Mouse (Mus musculus) large intestine, adult 2 months (tissue): ENCODE measurements around the gene Ank2. TPM values are rescaled to one million over a fixed set of nuclear protein-coding genes. Genes with fewer than 3 reads are reported as not detected.

Experiments used
- DNase-seq: peaks from one replicate; pipeline ENCODE4 v3.0.0-alpha.2; 2012; ENCODE audit warnings: low read depth, low spot score
- WGBS: fragments of 180-500 bp; shearing (Covaris S2); methylation state at CpG from one replicate; pipeline ENCODE4 v1.1.7; 2018; 5-methylcytosine and 5-hydroxymethylcytosine counted together
- polyA plus RNA-seq: library from polyadenylated mRNA; depleted of rRNA; stranded (reverse); fragments of >200 nt; gene quantifications from 2 replicates; pipeline ENCODE4 v1.2.3, GENCODE M21; 2012

Ank2 gene
- polyA plus RNA-seq, 1 experiment, result 2.9 TPM

DNA sequence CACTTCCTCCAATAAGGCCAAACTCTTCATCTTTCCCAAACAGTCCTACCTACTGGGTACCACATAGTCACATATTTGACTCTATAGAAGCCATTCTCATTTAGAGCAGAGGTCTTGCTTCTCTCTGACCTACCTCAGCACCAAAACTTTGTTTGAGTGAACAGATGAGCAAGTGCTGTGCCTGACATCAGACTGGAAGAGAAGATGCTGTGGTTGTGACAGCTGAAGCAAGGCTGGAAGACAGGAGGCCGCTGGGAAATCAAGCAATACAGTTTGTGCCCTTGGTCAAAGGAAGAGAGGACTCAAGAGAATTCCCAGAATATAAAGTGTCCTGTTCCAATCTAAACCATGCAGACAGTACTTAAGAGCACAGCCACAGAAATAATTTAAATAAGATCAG, 402.0 kb downstream of the Ank2 start:
- DNase-seq, result no peak
- 76% methylated on average over 1 of the region's 1 CpGs for WGBS

GRCm38 (mm10) chr3:127093631-127094030, 405.5 kb downstream of the Ank2 start:
- WGBS, result 89% methylated on average over 4 of the region's 4 CpGs
- no peak for DNase-seq

GRCm38 (mm10) chr3:127087574-127087973, 411.6 kb downstream of the Ank2 start:
- no peak for DNase-seq

GRCm38 (mm10) chr3:127086834-127087506, 412.2 kb downstream of the Ank2 start:
- no peak for DNase-seq
- WGBS, result 41% methylated on average over 3 of the region's 3 CpGs

More at GRCm38 (mm10) chr3:127087574-127087973, 411.6 kb downstream of the Ank2 start:
- WGBS, result 84% methylated on average over 1 of the region's 1 CpGs

- 87% methylated on average over 5 of the region's 5 CpGs for WGBS
- no peak for DNase-seq
Observed at GRCm38 (mm10) chr3:127077369-127077768, 421.8 kb downstream of the Ank2 start.

DNA sequence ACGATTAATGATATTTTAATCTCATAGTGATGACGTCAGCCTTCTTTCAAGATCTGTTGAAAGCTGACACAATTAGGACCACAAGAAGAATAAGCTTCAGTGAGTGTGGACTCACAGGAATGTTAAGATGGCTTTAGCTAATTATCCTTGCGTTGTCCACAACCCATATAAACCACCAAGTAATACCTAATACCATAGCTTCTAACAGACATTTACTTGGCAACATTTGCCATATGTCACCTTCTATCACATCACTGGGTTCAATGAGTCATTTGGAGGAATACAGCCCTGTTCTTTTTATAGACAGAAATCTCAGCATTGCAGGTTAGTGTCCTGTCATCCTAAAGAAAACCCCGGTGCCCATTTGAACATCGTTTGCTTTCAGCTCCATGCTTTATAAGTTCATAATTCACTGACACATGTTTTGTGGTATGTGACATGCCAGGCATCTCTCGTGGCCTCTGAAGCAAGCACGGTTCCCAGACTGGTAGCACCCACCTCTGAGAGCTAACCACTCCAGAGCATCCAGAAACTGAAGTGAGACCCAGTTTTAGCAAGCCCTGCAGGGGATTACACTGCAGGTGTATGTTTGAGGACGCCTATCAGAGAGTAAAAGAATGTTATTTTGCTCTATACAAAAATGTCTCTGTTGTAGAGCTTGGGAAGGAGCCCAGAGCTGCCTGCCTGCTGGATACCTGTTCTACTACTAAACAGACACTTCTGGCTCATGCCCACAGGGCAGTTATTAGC, 423.4 kb downstream of the Ank2 start:
- no peak for DNase-seq
- WGBS, result 72% methylated on average over 8 of the region's 8 CpGs

DNA sequence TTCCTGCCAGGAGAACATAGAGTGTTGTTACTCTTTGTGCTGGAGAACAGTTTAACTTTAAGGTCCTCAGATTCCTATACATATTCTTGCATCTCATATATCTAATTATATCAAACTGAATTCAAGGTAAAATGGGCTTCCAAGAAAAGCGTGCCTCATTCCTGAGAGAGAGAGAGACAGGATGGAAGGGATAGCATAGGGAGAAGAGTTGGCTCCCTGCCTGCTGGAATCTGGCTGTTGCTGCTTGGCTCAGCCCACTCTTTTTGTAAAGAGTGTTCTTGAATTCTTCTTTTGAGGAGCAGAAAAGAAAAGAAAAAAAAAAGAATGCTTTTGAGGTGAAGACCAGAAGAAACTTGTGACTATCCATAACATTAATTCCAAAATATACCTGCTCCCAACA, 427.7 kb downstream of the Ank2 start:
- 68% methylated on average over 1 of the region's 1 CpGs for WGBS
- no peak for DNase-seq

DNA sequence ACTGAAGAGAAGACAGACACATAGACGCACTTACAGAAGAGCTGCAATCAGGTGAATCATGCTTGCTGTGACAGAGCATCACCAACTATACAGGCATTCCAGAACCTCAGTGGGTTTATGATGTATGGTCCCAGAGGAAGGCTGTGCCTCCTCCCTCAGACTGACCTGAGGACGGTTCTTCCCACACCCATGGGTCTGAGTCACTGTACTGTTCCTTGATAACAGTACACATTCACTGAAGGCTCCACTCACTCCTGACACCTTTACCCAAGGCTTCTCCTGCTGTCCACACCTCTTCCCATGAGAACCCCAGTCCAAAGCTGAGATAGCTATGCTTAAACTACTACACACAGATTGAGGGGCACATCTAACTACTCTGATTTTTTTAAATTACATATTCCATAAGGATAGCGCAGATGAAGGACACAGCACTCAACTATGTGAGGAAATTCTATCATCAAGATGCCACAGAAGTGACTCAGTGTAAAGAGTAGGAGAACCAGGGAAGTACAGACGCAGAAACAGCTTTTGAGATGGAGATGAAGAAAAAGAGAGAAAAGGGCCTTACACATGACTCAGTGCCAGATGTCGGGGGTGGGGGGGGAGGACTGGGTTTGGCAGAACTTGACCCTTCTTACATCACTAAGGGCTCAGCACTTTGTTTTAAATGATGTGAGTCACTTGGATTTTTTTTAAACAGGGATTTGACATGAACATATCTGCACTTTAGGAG, 435.3 kb downstream of the Ank2 start:
- no peak for DNase-seq
- WGBS, result 71% methylated on average over 5 of the region's 5 CpGs

DNA sequence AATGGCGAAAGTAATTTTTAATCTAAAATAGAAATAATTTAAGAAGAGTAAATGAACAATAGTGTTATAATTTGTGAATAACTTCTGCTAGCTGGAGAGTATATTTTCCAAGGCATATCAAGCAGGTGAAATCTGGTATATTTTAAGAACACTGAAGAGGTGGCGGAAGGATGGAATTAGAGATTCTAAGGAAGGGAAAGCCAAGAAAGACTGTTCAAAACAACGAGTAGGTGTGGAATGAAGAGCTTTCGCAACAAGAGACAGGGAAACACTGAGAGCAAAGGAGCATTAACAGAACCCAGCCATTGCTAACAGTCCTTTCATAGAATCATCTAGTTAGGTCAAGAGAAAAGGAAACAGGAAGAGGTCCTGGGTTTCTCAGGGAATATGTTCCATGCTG, 439.5 kb downstream of the Ank2 start:
- DNase-seq, result no peak
- 84% methylated on average over 4 of the region's 4 CpGs for WGBS

DNA sequence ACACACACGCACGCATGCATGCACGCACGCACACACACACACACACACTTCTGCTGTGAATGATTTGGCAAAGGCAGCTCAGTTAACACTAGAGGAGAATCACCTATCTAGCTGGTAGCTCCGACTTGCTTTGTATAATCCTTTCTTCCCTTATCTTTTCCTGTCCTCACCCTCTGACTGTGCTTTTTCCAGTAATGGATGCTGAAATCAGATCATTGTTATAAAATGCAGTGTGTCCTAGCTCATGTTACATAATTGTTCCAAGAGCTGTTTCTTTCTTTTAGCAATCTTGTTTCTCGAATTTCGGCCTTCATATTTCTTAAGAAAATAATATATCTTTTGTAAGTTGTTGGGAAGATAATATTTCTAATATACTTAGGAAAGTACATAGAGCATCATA, 457.9 kb downstream of the Ank2 start:
- 78% methylated on average over 7 of the region's 7 CpGs for WGBS
- no peak for DNase-seq

- WGBS, result 81% methylated on average over 7 of the region's 7 CpGs
- DNase-seq, result no peak
Observed at GRCm38 (mm10) chr3:127038570-127038969, 460.6 kb downstream of the Ank2 start.

- WGBS, result 69% methylated on average over 5 of the region's 5 CpGs
- DNase-seq, result no peak
Observed at GRCm38 (mm10) chr3:127036118-127036517, 463.0 kb downstream of the Ank2 start.

DNA sequence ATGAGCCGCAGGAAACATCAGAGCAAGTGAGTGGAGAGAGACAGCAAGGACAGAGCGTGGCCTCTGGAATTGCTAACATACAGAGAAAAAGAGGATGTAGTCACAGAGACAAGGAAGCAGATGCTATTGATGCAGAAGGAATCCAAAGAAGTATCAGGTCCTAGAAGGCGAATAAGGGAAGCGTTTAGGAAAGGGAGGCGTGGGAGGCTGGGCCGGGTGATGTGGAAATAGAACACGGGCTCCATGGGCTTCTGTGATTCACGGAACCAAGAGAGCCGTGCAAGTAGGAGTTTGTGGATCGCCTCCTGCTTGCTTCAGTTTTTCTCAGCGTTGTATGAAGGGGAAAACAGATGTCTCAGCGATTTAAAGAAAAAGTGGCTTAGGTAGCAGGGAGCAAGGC, 463.6 kb downstream of the Ank2 start:
- no peak for DNase-seq
- 88% methylated on average over 12 of the region's 12 CpGs for WGBS

- 82% methylated on average over 3 of the region's 3 CpGs for WGBS
- no peak for DNase-seq
Observed at GRCm38 (mm10) chr3:127034983-127035382, 464.2 kb downstream of the Ank2 start.

DNA sequence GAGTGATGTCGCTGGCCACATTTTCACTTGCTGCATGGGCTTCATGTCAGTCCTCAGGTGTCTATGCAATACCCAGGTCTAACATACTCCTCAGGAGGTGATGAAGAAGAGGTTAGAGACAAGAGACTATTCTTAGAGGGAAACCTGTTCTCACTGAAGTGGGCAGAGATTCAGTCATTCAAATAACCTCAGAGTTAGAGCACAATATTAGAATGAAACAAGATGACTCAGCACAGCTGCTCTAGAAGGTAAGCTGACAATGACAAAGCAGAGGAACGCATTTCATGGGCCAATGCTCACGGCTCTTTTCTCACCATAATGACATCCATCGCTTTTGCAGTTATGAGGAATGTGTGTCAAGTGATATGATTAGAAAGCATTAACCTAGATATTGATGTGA, 475.2 kb downstream of the Ank2 start:
- DNase-seq, result no peak
- WGBS, result 93% methylated on average over 4 of the region's 4 CpGs

DNA sequence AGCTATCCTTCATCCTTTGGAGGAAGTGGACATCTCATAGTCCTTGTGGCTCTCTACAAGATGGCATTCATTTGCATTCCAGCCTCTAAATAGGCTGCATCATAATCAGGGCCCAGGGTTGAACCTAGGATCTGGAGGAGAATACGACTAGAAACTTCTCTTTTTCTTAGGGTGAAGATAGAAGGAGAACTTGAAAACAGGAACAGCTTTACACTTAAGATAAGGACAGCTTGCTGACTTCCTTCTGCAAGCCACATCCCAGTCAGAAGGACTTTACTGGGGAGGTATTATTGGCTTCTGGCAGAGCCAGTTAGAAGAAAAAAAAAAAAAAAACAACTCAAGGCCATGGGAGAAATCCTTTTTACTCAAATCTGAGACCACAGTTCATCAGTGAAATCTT, 479.0 kb downstream of the Ank2 start:
- 48% methylated on average over 1 of the region's 1 CpGs for WGBS
- no peak for DNase-seq

DNA sequence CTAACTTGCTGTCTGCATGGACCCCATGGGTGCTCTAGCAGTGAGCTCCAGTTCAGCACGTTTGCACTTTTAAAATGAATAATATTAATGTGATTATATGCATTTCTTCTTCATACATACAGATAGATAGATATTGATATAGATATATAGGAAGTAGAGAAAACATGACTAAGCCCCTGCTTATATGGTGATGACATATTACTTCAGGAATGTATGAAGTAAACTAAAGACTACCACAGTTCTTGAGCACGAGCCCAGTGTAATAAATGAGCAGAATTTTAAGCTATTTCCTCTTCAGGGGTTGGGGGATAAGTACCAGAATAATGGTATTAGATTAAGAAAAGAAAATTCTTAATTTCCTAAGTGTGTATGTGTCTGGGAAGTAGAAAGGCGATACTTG, 479.4 kb downstream of the Ank2 start:
- WGBS, result 51% methylated on average over 3 of the region's 3 CpGs
- no peak for DNase-seq

DNA sequence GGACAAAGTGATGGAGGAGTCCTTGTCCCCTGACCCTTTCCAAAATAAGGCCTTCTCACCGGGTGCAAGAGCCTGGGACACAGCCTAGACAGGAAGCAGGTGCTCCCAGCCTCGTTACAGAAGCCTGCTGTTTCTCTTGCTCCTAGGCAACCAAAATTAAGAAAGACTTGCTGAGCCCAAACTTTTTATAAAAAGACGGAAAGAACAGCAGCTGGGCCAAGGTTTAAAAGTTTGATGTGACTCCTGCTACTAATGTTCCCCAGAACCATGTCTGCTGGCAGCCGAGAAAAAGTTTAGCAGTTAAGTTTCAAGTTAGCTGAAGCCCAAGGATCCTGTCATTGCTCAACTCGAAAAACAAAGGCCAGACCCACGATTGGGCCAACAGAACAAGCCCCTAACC, 480.0 kb downstream of the Ank2 start:
- no peak for DNase-seq
- WGBS, result 35% methylated on average over 6 of the region's 6 CpGs

DNA sequence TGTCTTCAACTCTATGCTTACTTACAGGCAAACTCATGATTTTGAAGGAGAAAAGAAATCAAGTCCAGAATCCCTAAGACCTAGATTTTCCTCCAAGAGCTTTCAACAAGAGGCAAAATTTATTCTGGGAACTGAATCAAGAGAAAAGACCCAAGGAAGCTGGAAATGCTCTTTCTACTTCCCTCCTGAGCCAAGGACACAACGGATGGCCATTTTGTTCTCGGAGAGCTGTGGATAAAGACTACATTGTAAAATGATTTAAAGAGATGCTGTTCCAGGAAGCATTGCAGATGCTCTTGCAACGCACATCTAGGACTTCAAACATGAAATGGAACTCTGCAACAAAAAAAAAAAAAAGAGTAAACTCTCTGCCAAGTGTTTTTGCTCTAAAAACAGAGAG, 481.6 kb downstream of the Ank2 start:
- DNase-seq, result no peak
- WGBS, result 57% methylated on average over 3 of the region's 3 CpGs

DNA sequence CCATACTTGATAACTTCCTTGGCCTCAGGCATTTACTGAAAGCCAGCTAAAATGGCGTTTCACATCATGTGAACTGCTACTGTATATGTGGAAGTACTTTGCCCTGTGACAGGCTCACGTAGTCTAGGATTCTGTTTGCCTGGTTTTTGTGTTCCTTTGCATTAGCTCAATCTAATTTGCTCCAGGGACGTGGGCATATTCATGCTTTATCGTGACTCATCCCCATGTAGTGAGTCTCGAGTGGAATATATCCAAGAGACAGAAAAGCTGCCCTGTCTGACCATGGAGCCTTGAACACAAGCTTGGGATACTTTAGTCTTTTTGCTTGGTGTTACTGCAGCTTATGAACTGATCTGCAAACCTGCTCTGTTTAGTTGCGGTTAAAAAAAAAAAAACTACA, 483.6 kb downstream of the Ank2 start:
- 80% methylated on average over 6 of the region's 6 CpGs for WGBS
- DNase-seq, result no peak

GRCm38 (mm10) chr3:127015175-127015574, 484.0 kb downstream of the Ank2 start:
- WGBS, result 81% methylated on average over 6 of the region's 6 CpGs
- DNase-seq, result no peak
